ENCODE assay signal across 10 mouse cellular contexts in genomic region chr8:71131327-71132089, GRCm38 (mm10).
DNase-seq lines count a peak whose midpoint lies in the region; ATAC-seq and TF ChIP-seq lines count a peak whose summit lies in the region.
"Had no signal": no experiment of that assay in that cellular context is flagged by ENCODE, and none has a peak within 500 bp of the region (broad histone marks: within the 10 kb centered on the region; RNA-seq: fewer than 3 reads in every experiment).

No protein-coding gene starts in this region.

- no peak overlapping the region for H3K9ac ChIP-seq in hindbrain, embryonic 16.5 days (ENCODE audit: low read depth, low read length)
- H3K9ac ChIP-seq in hindbrain, embryonic 12.5 days, result no peak overlapping the region
- H3K9ac ChIP-seq in midbrain, embryonic 15.5 days, result no peak overlapping the region
- H3K9ac ChIP-seq: intestine, embryonic 15.5 days had no signal

- H3K27me3 ChIP-seq in hindbrain, embryonic 10.5 days (ENCODE audit: insufficient read depth, poor library complexity, severe bottlenecking), result no peaks in the 10 kb centered on the region
- no peaks in the 10 kb centered on the region for H3K27me3 ChIP-seq in hindbrain, embryonic 16.5 days (replicated peaks; ENCODE audit: control insufficient read depth, insufficient read depth, low read length)
- H3K27me3 ChIP-seq in hindbrain, embryonic 12.5 days, result no peaks in the 10 kb centered on the region
- H3K27me3 ChIP-seq in midbrain, embryonic 15.5 days (replicated peaks), result no peaks in the 10 kb centered on the region
- H3K27me3 ChIP-seq: intestine, embryonic 15.5 days had no signal

- peak; percentile 5 for DNase-seq in hindbrain, embryonic 10.5 days (ENCODE audit: low spot score)
- DNase-seq in cerebellum, adult 9-11 months, result no peak
- DNase-seq in urinary bladder, postnatal 14 days (ENCODE audit: low spot score), result no peak
- DNase-seq: thymus, adult 18-20 months had no signal

- no peaks in the 10 kb centered on the region for H3K4me1 ChIP-seq in hindbrain, embryonic 10.5 days (replicated peaks)
- no peaks in the 10 kb centered on the region for H3K4me1 ChIP-seq in hindbrain, embryonic 16.5 days (ENCODE audit: control insufficient read depth, insufficient read depth, low read depth, low read length)
- H3K4me1 ChIP-seq in bone marrow macrophage, adult 2 months (ENCODE audit: control insufficient read depth, insufficient read depth, low read length), result no peaks in the 10 kb centered on the region
- no peaks in the 10 kb centered on the region for H3K4me1 ChIP-seq in hindbrain, embryonic 12.5 days
- H3K4me1 ChIP-seq in midbrain, embryonic 15.5 days, result no peaks in the 10 kb centered on the region
- H3K4me1 ChIP-seq: intestine, embryonic 15.5 days had no signal

- H3K9me3 ChIP-seq in hindbrain, embryonic 10.5 days, result no peaks in the 10 kb centered on the region
- H3K9me3 ChIP-seq in hindbrain, embryonic 16.5 days (ENCODE audit: control insufficient read depth, low read length), result no peaks in the 10 kb centered on the region
- no peaks in the 10 kb centered on the region for H3K9me3 ChIP-seq in hindbrain, embryonic 12.5 days (replicated peaks)
- H3K9me3 ChIP-seq in midbrain, embryonic 15.5 days, result no peaks in the 10 kb centered on the region
- H3K9me3 ChIP-seq: G1E; intestine, embryonic 15.5 days had no signal

- no peak overlapping the region for H3K27ac ChIP-seq in hindbrain, embryonic 10.5 days
- H3K27ac ChIP-seq in hindbrain, embryonic 16.5 days (ENCODE audit: low read depth, low read length), result no peak overlapping the region
- H3K27ac ChIP-seq in bone marrow macrophage, adult 2 months (ENCODE audit: insufficient read depth, low read depth, low read length), result no peak overlapping the region
- H3K27ac ChIP-seq in hindbrain, embryonic 12.5 days, result no peak overlapping the region
- no peak overlapping the region for H3K27ac ChIP-seq in midbrain, embryonic 15.5 days
- H3K27ac ChIP-seq: intestine, embryonic 15.5 days had no signal

- WGBS in hindbrain, embryonic 10.5 days, result 92% methylated on average over 4 of the region's 4 CpGs
- 93% methylated on average over 4 of the region's 4 CpGs for WGBS in hindbrain, embryonic 16.5 days
- WGBS in hindbrain, embryonic 12.5 days, result 90% methylated on average over 4 of the region's 4 CpGs
- WGBS in midbrain, embryonic 15.5 days, result 93% methylated on average over 4 of the region's 4 CpGs

- H3K4me2 ChIP-seq in hindbrain, embryonic 16.5 days (ENCODE audit: low read length), result no peak overlapping the region
- no peak overlapping the region for H3K4me2 ChIP-seq in hindbrain, embryonic 12.5 days (replicated peaks)
- H3K4me2 ChIP-seq in midbrain, embryonic 15.5 days, result no peak overlapping the region
- H3K4me2 ChIP-seq: intestine, embryonic 15.5 days had no signal

- TF ChIP-seq POLR2A in bone marrow macrophage, adult 2 months (IDR thresholded peaks at IDR 0.05; ENCODE audit: borderline replicate concordance, low read depth, low read length), result peak; percentile 53; the same call in 1 of the 2 replicates

- H3K36me3 ChIP-seq in hindbrain, embryonic 10.5 days, result no peaks in the 10 kb centered on the region
- H3K36me3 ChIP-seq in hindbrain, embryonic 16.5 days (ENCODE audit: control insufficient read depth, insufficient read depth, low read length), result no peaks in the 10 kb centered on the region
- H3K36me3 ChIP-seq in hindbrain, embryonic 12.5 days, result no peaks in the 10 kb centered on the region
- H3K36me3 ChIP-seq in midbrain, embryonic 15.5 days (replicated peaks), result no peaks in the 10 kb centered on the region
- H3K36me3 ChIP-seq: G1E; intestine, embryonic 15.5 days had no signal

- ATAC-seq in hindbrain, embryonic 16.5 days, result no peak; the same call in 1 of the 2 replicates
- ATAC-seq in hindbrain, embryonic 12.5 days (ENCODE audit: low FRiP score), result peak; percentile 42; the same call in 1 of the 2 replicates
- ATAC-seq in midbrain, embryonic 15.5 days (replicated peaks), result 0 out of 2 replicates have a peak, but pooled peaks have one; percentile 30

- no peak for TF ChIP-seq CTCF in bone marrow macrophage, adult 2 months (IDR thresholded peaks at IDR 0.05; ENCODE audit: low read depth, low read length)

- no peak overlapping the region for H3K4me3 ChIP-seq in hindbrain, embryonic 10.5 days
- H3K4me3 ChIP-seq in hindbrain, embryonic 16.5 days (ENCODE audit: low read length), result no peak overlapping the region
- no peak overlapping the region for H3K4me3 ChIP-seq in bone marrow macrophage, adult 2 months (ENCODE audit: insufficient read depth, low read length)
- no peak overlapping the region for H3K4me3 ChIP-seq in hindbrain, embryonic 12.5 days
- H3K4me3 ChIP-seq in midbrain, embryonic 15.5 days, result no peak overlapping the region
- H3K4me3 ChIP-seq: intestine, embryonic 15.5 days had no signal
